Mouse (Mus musculus) cerebellum, adult 2 months (tissue): ENCODE data around the gene Gabrg3. TPM values are rescaled to one million over a fixed set of nuclear protein-coding genes. Genes with fewer than 3 reads are reported as not detected.

Source experiments
- DNase-seq, 2 experiments: peaks; one replicate each; pipeline ENCODE4 v3.0.0; 2021
- H3K27ac ChIP-seq: fragments of 200-500 bp; 2 replicates; pipeline ENCODE4 v1.5.1; 2012; ENCODE audit warnings: low read length, control low read depth, inconsistent platforms; ENCODE audit not compliant: insufficient read depth
- H3K27me3 ChIP-seq: fragments of 200-500 bp; 2 replicates; pipeline ENCODE4 v1.6.1; 2012; ENCODE audit warnings: inconsistent platforms, mild to moderate bottlenecking, low read length, moderate library complexity; ENCODE audit not compliant: control insufficient read depth, insufficient read depth
- H3K4me1 ChIP-seq: fragments of 200-500 bp; 2 replicates; pipeline ENCODE4 v1.6.1; 2011; ENCODE audit warnings: low read length; ENCODE audit not compliant: control insufficient read depth, insufficient read depth
- H3K4me3 ChIP-seq: fragments of 200-500 bp; replicated peaks from 2 replicates; pipeline ENCODE3; 2011; ENCODE audit warnings: mild to moderate bottlenecking, low read depth, low read length, control low read depth; ENCODE audit not compliant: insufficient read depth
- CTCF ChIP-seq: fragments of 200-500 bp; IDR thresholded peaks from 2 replicates; pipeline ENCODE4 v1.5.1; 2011; ENCODE audit warnings: low read depth, mild to moderate bottlenecking, control low read depth, low read length, moderate library complexity, borderline replicate concordance; ENCODE audit not compliant: insufficient read depth
- POLR2A ChIP-seq: fragments of 200-500 bp; IDR thresholded peaks from 2 replicates; pipeline ENCODE4 v1.6.1; 2011; ENCODE audit warnings: low read length, control low read depth, borderline replicate concordance; ENCODE audit not compliant: insufficient read depth
- WGBS: fragments of 180-500 bp; shearing (Covaris S2); methylation state at CpG from one replicate; pipeline ENCODE4 v1.1.7; 2018; 5-methylcytosine and 5-hydroxymethylcytosine counted together
- polyA plus RNA-seq: library from polyadenylated mRNA; depleted of rRNA; stranded (reverse); fragments of >200 nt; gene quantifications from 2 replicates; pipeline ENCODE4 v1.2.3, GENCODE M21; 2012; rRNA removed

Gene Gabrg3
- polyA plus RNA-seq, 1 experiment, result 2.7 TPM

GRCm38 (mm10) chr7:56767796-56768195, 619.2 kb downstream of the Gabrg3 start:
- TF ChIP-seq POLR2A, result no peak
- TF ChIP-seq CTCF, result no peak
- Histone ChIP-seq H3K4me3 (no peak overlapping the region), H3K27ac (no peak overlapping the region), H3K27me3 (no peaks in the 10 kb centered on the region), H3K4me1 (no peaks in the 10 kb centered on the region)
- peak in 1 of 2 experiments; percentile 53 for DNase-seq
- WGBS, result 53% methylated on average over 1 of the region's 1 CpGs

GRCm38 (mm10) chr7:56765612-56766445, 621.2 kb downstream of the Gabrg3 start:
- 51% methylated on average over 10 of the region's 10 CpGs for WGBS
- Histone ChIP-seq H3K4me1 (no peaks in the 10 kb centered on the region), H3K27me3 (no peaks in the 10 kb centered on the region), H3K27ac (no peak overlapping the region), H3K4me3 (no peak overlapping the region)
- DNase-seq, result no peak
- TF ChIP-seq POLR2A (no peak), CTCF (no peak)

- 78% methylated on average over 6 of the region's 6 CpGs for WGBS
- H3K4me1 ChIP-seq, result no peaks in the 10 kb centered on the region
- TF ChIP-seq CTCF (no peak), POLR2A (no peak)
- no peak for DNase-seq
- H3K27me3 ChIP-seq, result no peaks in the 10 kb centered on the region
- H3K4me3 ChIP-seq, result no peak overlapping the region
- H3K27ac ChIP-seq, result no peak overlapping the region
Observed at GRCm38 (mm10) chr7:56729225-56729624, 657.8 kb downstream of the Gabrg3 start.

Other genes with a start within 250 kb of the Gabrg3 start
- 49.2 and 52.4 TPM in 2 replicates for gene Gabrb3, start 32.5 kb upstream of the Gabrg3 start, polyA plus RNA-seq
- 13.8 and 19.4 TPM in 2 replicates for gene Gabra5, start 122.9 kb upstream of the Gabrg3 start, polyA plus RNA-seq